Mouse (Mus musculus) brain, embryonic 14.5 days (tissue): Measurements from ENCODE around the gene Akr1c6.

Experiments used
- CTCF ChIP-seq: fragments of 200-500 bp; IDR thresholded peaks from 2 replicates; pipeline ENCODE4 v1.5.1; 2012; ENCODE audit warnings: inconsistent platforms, mild to moderate bottlenecking, moderate library complexity, borderline replicate concordance; ENCODE audit not compliant: insufficient read depth, insufficient read length; ENCODE audit errors: extremely low read depth
- POLR2A ChIP-seq: fragments of 200-500 bp; IDR thresholded peaks from 2 replicates; pipeline ENCODE4 v1.6.1; 2012; ENCODE audit warnings: mild to moderate bottlenecking, inconsistent platforms, borderline replicate concordance; ENCODE audit not compliant: poor library complexity, insufficient read depth, insufficient read length, severe bottlenecking; ENCODE audit errors: extremely low read depth

DNA sequence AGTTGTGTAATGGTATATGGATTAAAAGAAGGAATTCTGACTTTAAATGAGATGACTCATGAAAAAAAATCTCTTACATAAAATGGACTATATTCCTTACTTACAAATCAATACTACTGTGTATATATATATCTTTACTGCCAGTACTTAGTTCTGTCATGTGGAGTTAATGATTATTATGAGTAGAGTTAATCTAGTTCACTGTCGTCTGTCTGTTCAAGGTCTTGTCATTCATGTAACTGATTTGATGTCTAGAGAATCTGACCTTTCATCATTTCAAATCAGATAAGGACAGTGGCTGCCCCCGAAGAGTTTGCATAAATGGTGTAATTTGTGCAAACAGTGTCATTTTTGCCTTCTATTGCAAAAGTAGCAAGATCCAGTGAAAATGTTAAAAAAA is 5.1 kb upstream of the Akr1c6 start:
- no peak for TF ChIP-seq CTCF
- no peak for TF ChIP-seq POLR2A
